Mouse (Mus musculus) thymus, adult 2 months (tissue): ENCODE measurements around the gene Mllt6.

Source experiments
- CTCF ChIP-seq: fragments of 200-500 bp; IDR thresholded peaks from 2 replicates; pipeline ENCODE4 v1.5.1; 2012; ENCODE audit warnings: mild to moderate bottlenecking, control low read depth, low read length, moderate library complexity, borderline replicate concordance; ENCODE audit not compliant: control insufficient read depth, poor library complexity, insufficient read depth; ENCODE audit errors: extremely low read depth
- POLR2A ChIP-seq: fragments of 200-500 bp; IDR thresholded peaks from 2 replicates; pipeline ENCODE4 v1.6.1; 2012; ENCODE audit warnings: mild to moderate bottlenecking, low read length, control low read depth, moderate library complexity; ENCODE audit not compliant: control insufficient read depth, poor library complexity, insufficient read depth; ENCODE audit errors: extremely low read depth

GRCm38 (mm10) chr11:97629576-97629975 lies 33.6 kb upstream of the Mllt6 start, which contains the start of gene Epop:
- no peak for TF ChIP-seq CTCF
- peak; percentile 65; the same call in 1 of the 2 replicates for TF ChIP-seq POLR2A
